Mouse (Mus musculus): ENCODE measurements around the gene Tnfrsf4. TPM values are rescaled to one million over a fixed set of nuclear protein-coding genes. Genes with fewer than 3 reads are reported as not detected.

The Tnfrsf4 gene
- total and polyA plus RNA-seq, 3 experiments: 0.61 to 5.0 (median 1.2) TPM

Small RNA genes within 50 kb of the gene (microRNA-seq; reads per million reads assigned to microRNA genes)
- gene Mir200a: 4.6 to 7.9 reads per million in 2 experiments
- gene Mir200b: 6.6 to 40.9 reads per million in 2 experiments
- 7.7 to 15.3 reads per million in 2 experiments for gene Mir429

Other genes starting within 250 kb of the Tnfrsf4 start
- 1 to 10 TPM; 2.5 to 4.8 TPM for gene Vwa1, start 239.1 kb upstream of the Tnfrsf4 start, total RNA-seq (2021)
- gene Vwa1, start 239.1 kb upstream of the Tnfrsf4 start, polyA plus RNA-seq (2012; rRNA removed): 9.4 and 12.0 TPM in 2 replicates
- under 1 TPM; 0.52 to 0.62 TPM for gene Tmem88b, start 228.0 kb upstream of the Tnfrsf4 start, total RNA-seq (2021)
- gene Tmem88b, start 228.0 kb upstream of the Tnfrsf4 start, polyA plus RNA-seq (2012; rRNA removed): 0.81 and 0.97 TPM in 2 replicates
- not detected for gene Ankrd65, start 223.4 kb upstream of the Tnfrsf4 start, total RNA-seq (2021)
- 0.11 and 0.16 TPM in 2 replicates for gene Ankrd65, start 223.4 kb upstream of the Tnfrsf4 start, polyA plus RNA-seq (2012; rRNA removed)
- 100 to 1,000 TPM; 122 to 141 TPM for gene Mrpl20, start 211.0 kb upstream of the Tnfrsf4 start, total RNA-seq (2021)
- 42.1 and 65.2 TPM in 2 replicates for gene Mrpl20, start 211.0 kb upstream of the Tnfrsf4 start, polyA plus RNA-seq (2012; rRNA removed)
- gene Ccnl2, start 201.4 kb upstream of the Tnfrsf4 start, total RNA-seq (2021): 100 to 1,000 TPM in 1 of 2 experiments, 10 to 100 TPM in 1; 70.2 to 118 TPM
- 56.0 and 58.2 TPM in 2 replicates for gene Ccnl2, start 201.4 kb upstream of the Tnfrsf4 start, polyA plus RNA-seq (2012; rRNA removed)
- gene Aurkaip1, start 182.6 kb upstream of the Tnfrsf4 start, total RNA-seq (2021): 100 to 1,000 TPM; 155 to 164 TPM
- gene Aurkaip1, start 182.6 kb upstream of the Tnfrsf4 start, polyA plus RNA-seq (2012; rRNA removed): 276 and 293 TPM in 2 replicates
- 10 to 100 TPM; 36.9 to 55.5 TPM for gene Mxra8, start 174.2 kb upstream of the Tnfrsf4 start, total RNA-seq (2021)
- 164 and 185 TPM in 2 replicates for gene Mxra8, start 174.2 kb upstream of the Tnfrsf4 start, polyA plus RNA-seq (2012; rRNA removed)
- 10 to 100 TPM; 58.1 to 66.7 TPM for gene Dvl1, start 166.4 kb upstream of the Tnfrsf4 start, total RNA-seq (2021)
- gene Dvl1, start 166.4 kb upstream of the Tnfrsf4 start, polyA plus RNA-seq (2012; rRNA removed): 187 and 202 TPM in 2 replicates
- gene Tas1r3, start 150.5 kb upstream of the Tnfrsf4 start, total RNA-seq (2021): under 1 TPM; 0.32 to 0.35 TPM
- 0.56 and 0.62 TPM in 2 replicates for gene Tas1r3, start 150.5 kb upstream of the Tnfrsf4 start, polyA plus RNA-seq (2012; rRNA removed)
- gene Cptp, start 144.4 kb upstream of the Tnfrsf4 start, total RNA-seq (2021): 10 to 100 TPM; 18.7 to 21.1 TPM
- gene Cptp, start 144.4 kb upstream of the Tnfrsf4 start, polyA plus RNA-seq (2012; rRNA removed): 29.4 and 37.1 TPM in 2 replicates
- 10 to 100 TPM; 27.5 to 32.0 TPM for gene Ints11, start 144.3 kb upstream of the Tnfrsf4 start, total RNA-seq (2021)
- 24.5 and 30.8 TPM in 2 replicates for gene Ints11, start 144.3 kb upstream of the Tnfrsf4 start, polyA plus RNA-seq (2012; rRNA removed)
- 10 to 100 TPM; 21.8 to 28.4 TPM for gene Pusl1, start 122.1 kb upstream of the Tnfrsf4 start, total RNA-seq (2021)
- 118 and 119 TPM in 2 replicates for gene Pusl1, start 122.1 kb upstream of the Tnfrsf4 start, polyA plus RNA-seq (2012; rRNA removed)
- 10 to 100 TPM; 14.4 to 20.9 TPM for gene Acap3, start 122.0 kb upstream of the Tnfrsf4 start, total RNA-seq (2021)
- gene Acap3, start 122.0 kb upstream of the Tnfrsf4 start, polyA plus RNA-seq (2012; rRNA removed): 29.0 and 29.3 TPM in 2 replicates
- 10 to 100 TPM; 64.1 to 94.4 TPM for gene Ube2j2, start 70.0 kb upstream of the Tnfrsf4 start, total RNA-seq (2021)
- 93.2 and 95.5 TPM in 2 replicates for gene Ube2j2, start 70.0 kb upstream of the Tnfrsf4 start, polyA plus RNA-seq (2012; rRNA removed)
- gene C1qtnf12, start 51.5 kb upstream of the Tnfrsf4 start, total RNA-seq (2021): 10 to 100 TPM; 66.8 to 70.1 TPM
- 100 and 128 TPM in 2 replicates for gene C1qtnf12, start 51.5 kb upstream of the Tnfrsf4 start, polyA plus RNA-seq (2012; rRNA removed)
- gene B3galt6, start 21.2 kb upstream of the Tnfrsf4 start, total RNA-seq (2021): 1 to 10 TPM; 5.1 to 8.5 TPM
- gene B3galt6, start 21.2 kb upstream of the Tnfrsf4 start, polyA plus RNA-seq (2012; rRNA removed): 14.7 and 18.3 TPM in 2 replicates
- 100 to 1,000 TPM; 260 to 282 TPM for gene Sdf4, start 21.0 kb upstream of the Tnfrsf4 start, total RNA-seq (2021)
- 47.5 and 50.7 TPM in 2 replicates for gene Sdf4, start 21.0 kb upstream of the Tnfrsf4 start, polyA plus RNA-seq (2012; rRNA removed)
- under 1 TPM in 1 of 2 experiments, not detected in 1; 0.38 TPM for gene Tnfrsf18, start 12.3 kb downstream of the Tnfrsf4 start, total RNA-seq (2021)
- 0.30 and 0.61 TPM in 2 replicates for gene Tnfrsf18, start 12.3 kb downstream of the Tnfrsf4 start, polyA plus RNA-seq (2012; rRNA removed)
- under 1 TPM in 1 of 2 experiments, not detected in 1; 0.21 TPM for gene Ttll10, start 45.6 kb downstream of the Tnfrsf4 start, total RNA-seq (2021)
- 0.13 and 0.19 TPM in 2 replicates for gene Ttll10, start 45.6 kb downstream of the Tnfrsf4 start, polyA plus RNA-seq (2012; rRNA removed)
- 1 to 10 TPM; 5.7 to 9.6 TPM for gene 9430015G10Rik, start 96.1 kb downstream of the Tnfrsf4 start, total RNA-seq (2021)
- gene 9430015G10Rik, start 96.1 kb downstream of the Tnfrsf4 start, polyA plus RNA-seq (2012; rRNA removed): 14.6 and 15.6 TPM in 2 replicates
- under 1 TPM; 0.17 TPM for gene Rnf223, start 116.7 kb downstream of the Tnfrsf4 start, total RNA-seq (2021)
- 0.34 and 0.46 TPM in 2 replicates for gene Rnf223, start 116.7 kb downstream of the Tnfrsf4 start, polyA plus RNA-seq (2012; rRNA removed)
- 10 to 100 TPM; 23.2 to 34.1 TPM for gene Agrn, start 183.6 kb downstream of the Tnfrsf4 start, total RNA-seq (2021)
- 39.3 and 46.4 TPM in 2 replicates for gene Agrn, start 183.6 kb downstream of the Tnfrsf4 start, polyA plus RNA-seq (2012; rRNA removed)
- gene Isg15, start 187.0 kb downstream of the Tnfrsf4 start, total RNA-seq (2021): 1 to 10 TPM; 4.3 to 5.4 TPM
- 9.1 and 12.1 TPM in 2 replicates for gene Isg15, start 187.0 kb downstream of the Tnfrsf4 start, polyA plus RNA-seq (2012; rRNA removed)
- gene AW011738, start 189.5 kb downstream of the Tnfrsf4 start, total RNA-seq (2021): 1 to 10 TPM; 2.7 to 7.2 TPM
- 1.7 and 2.6 TPM in 2 replicates for gene AW011738, start 189.5 kb downstream of the Tnfrsf4 start, polyA plus RNA-seq (2012; rRNA removed)
- 10 to 100 TPM in 1 of 2 experiments, 1 to 10 TPM in 1; 3.9 to 10.2 TPM for gene Perm1, start 202.0 kb downstream of the Tnfrsf4 start, total RNA-seq (2021)
- 2.4 and 2.6 TPM in 2 replicates for gene Perm1, start 202.0 kb downstream of the Tnfrsf4 start, polyA plus RNA-seq (2012; rRNA removed)
- gene Plekhn1, start 221.0 kb downstream of the Tnfrsf4 start, total RNA-seq (2021): 10 to 100 TPM; 18.7 to 23.9 TPM
- gene Plekhn1, start 221.0 kb downstream of the Tnfrsf4 start, polyA plus RNA-seq (2012; rRNA removed): 62.2 and 69.6 TPM in 2 replicates
- 10 to 100 TPM; 42.6 to 47.2 TPM for gene Noc2l, start 222.2 kb downstream of the Tnfrsf4 start, total RNA-seq (2021)
- gene Noc2l, start 222.2 kb downstream of the Tnfrsf4 start, polyA plus RNA-seq (2012; rRNA removed): 46.6 and 60.3 TPM in 2 replicates
- gene Samd11, start 241.8 kb downstream of the Tnfrsf4 start, total RNA-seq (2021): 1 to 10 TPM; 1.7 to 2.2 TPM
- 2.2 and 2.9 TPM in 2 replicates for gene Samd11, start 241.8 kb downstream of the Tnfrsf4 start, polyA plus RNA-seq (2012; rRNA removed)